Mouse (Mus musculus): ENCODE results near the gene Szrd1.

- TF ChIP-seq CTCF (IDR thresholded peaks at IDR 0.05) (peak; percentile 96), EP300 (IDR thresholded peaks at IDR 0.05) (no peak)
Observed at GRCm38 (mm10) chr4:141069731-141070130, 69.8 kb downstream of the Szrd1 start.

All from lung, postnatal 0 days (tissue).